Mouse (Mus musculus) c-Kit-positive CD71-positive TER-119-positive erythroid progenitor cells, embryonic 14.5 days (primary cell): Measurements from ENCODE around the gene Psmd3.
A peak's percentile ranks its signal among the peaks of the same experiment; 100 is the strongest.
"Not testable (repeated sequence)": the region's sequence is repeated elsewhere in the genome, so short reads cannot be mapped to it uniquely, and the experiment has no call there.

Source experiments
- DNase-seq: peaks from one replicate; pipeline ENCODE4 v3.0.0-alpha.2; 2013; ENCODE audit warnings: low spot score

Psmd3 gene

DNA sequence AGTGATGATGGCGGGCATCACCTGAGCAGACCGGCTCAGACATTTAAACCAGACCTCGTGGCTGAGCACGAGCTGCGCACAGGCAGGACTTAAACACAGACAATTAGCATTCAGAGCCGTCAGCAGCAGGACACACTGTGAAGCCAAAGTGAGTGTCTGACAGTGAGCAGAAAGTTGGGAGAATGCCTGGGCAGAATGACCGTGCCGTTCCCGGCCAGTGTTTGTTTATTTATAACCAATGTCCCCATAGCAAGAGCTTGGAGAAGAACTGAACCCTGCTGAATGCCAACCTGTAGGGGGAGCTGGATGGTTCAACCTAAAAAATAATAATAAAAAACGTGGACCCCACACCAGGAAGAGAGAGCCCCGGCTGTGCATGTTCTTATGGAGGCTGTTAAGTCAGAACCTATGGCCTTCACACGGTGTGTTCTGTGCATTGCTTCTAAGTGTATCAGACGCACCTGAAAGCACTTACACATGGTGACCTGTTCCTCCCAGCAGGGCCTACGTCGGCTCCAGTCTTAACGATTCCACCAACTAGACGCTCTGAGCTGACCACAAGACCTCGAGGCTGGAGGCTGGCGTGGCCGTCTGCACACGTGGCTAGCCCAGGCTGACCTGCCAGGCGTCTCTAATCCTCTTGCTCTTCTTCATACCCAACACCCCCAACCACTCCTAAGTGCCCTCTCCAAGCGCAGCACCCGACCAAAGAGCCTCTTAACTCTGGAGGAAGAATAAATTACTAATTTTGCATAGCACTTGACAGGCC, 39.3 kb downstream of the Psmd3 start:
- no peak for DNase-seq

GRCm38 (mm10) chr11:98723098-98723497, 40.7 kb downstream of the Psmd3 start:
- no peak for DNase-seq

- no peak for DNase-seq
Measured at GRCm38 (mm10) chr11:98725926-98726506, 43.7 kb downstream of the Psmd3 start.

- DNase-seq = peak; percentile 89
Measured at GRCm38 (mm10) chr11:98729119-98729588, 46.8 kb downstream of the Psmd3 start, which contains the start of gene Med24. Gene Med24 (minus strand): TSS chr11:98729435.

GRCm38 (mm10) chr11:98730727-98731126, 48.4 kb downstream of the Psmd3 start:
- DNase-seq = no peak

DNA sequence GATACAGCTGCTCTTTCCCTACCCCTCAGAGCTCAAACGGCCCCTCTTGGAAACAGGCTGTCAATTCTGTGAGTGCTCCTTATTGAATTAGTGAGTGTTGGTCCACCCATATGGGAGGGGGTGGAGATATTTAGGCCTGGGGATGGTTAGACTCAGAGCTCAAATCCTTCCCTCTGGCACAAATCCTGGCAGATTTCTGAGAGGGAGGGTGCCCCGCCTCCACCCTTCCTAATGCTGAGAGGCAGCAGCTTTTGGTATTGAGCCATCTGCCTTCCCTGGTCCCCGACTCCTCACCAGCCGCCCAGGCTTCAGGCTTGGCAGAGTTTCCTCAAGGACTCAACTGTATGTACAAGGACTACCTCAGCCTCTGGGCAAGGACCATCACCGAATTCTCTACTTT, 48.8 kb downstream of the Psmd3 start:
- DNase-seq = no peak

DNA sequence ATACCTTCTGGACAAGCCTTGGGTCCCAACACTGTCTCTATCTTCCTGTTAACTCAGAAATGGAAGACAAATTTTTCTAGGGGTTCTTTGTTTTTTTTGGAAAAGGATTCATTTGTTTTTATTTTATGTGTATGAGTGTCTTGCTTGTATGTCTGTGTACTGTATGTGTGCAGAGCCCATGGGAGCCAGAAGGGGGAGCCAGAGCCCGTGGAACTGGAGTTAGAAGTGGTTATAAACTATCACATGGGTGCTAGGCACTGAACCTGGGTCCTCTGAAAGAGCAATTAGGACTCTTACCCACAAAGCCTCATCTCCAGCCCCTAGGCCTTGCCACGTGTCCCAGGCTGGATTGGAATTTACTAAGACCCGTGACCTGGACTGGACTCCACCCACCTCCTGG, 51.7 kb downstream of the Psmd3 start:
- no peak for DNase-seq

DNA sequence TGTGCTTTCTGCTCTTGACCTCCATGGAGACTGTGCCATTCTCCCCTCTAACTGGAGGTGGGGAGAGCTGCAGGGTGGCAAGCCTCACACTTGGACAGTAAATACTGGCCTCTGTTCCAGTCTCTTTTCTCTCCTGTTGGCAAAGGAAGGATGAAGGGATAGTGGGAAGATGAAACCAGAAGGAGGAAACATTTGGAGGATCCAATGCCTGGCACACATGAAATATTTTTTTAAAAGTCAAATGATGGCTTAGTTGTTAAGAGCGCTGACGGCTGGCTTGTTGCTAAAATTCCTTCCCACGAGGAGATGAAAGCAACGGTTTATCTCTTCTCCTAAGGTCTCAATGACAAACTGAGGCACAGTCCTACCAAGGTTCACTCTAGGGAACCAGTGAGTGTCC, 52.8 kb downstream of the Psmd3 start:
- DNase-seq = no peak

GRCm38 (mm10) chr11:98736176-98736575, 53.8 kb downstream of the Psmd3 start:
- no peak for DNase-seq

DNA sequence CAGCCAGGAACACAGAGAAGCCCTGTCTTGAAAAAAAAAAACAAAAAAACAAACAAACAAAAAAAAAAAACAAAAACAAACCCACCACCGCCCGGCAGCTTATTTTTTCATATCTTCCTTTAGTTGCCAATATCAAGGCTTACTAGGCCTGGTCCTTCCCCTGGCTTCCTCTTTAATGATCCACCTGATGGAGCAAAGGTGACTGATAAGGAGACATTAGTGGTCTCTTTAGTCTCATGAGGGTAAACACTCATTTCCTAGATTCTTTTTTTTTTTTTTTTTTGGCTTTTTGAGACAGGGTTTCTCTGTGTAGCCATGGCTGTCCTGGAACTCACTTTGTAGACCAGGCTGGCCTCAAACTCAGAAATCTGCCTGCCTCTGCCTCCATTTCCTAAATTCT, 54.9 kb downstream of the Psmd3 start:
- not testable (repeated sequence) for DNase-seq

DNA sequence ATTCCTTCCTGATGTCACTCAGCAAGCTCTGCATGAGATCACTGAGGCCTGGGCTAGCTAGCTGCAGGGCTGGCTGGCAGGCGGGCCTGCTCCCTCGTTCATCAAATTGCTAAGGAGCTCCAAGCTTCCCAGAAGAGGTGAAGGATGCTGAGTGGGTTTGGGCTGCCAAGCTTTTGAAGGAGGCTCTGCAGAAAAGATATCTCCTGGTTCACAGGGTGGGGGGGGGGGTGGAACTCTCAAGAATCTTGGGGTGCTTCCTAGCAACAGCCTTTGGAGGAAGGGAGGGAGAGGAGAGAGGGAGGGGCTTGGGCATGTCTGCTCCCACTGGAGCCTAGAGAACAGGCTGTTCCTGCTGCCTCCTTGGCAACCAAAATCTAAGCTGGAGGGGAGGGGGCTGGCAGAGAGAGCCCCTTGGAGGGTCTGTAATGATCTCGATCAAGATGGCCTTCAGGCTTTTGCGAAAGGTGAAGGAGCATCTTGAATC, 56.1 kb downstream of the Psmd3 start:
- DNase-seq = no peak

- no peak for DNase-seq
Measured at GRCm38 (mm10) chr11:98738925-98739324, 56.6 kb downstream of the Psmd3 start.

DNA sequence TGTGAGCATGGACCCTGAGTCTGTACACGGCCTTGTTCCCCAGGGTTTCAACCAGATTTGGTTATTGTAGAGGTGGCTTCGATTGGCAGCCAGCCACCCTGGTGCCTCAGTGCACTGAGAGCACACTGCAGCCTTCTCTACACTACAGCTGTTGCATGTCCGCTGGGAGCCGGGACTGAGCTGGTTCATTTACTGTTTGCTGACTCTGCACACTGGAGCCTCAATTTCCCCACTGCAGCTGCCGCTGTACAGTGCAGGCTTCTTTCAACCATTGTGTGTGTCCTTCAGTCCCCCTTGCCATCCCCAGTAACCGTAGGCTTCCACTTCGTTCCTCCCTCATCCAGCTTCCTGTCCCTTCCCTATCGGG, 57.7 kb downstream of the Psmd3 start:
- no peak for DNase-seq

DNA sequence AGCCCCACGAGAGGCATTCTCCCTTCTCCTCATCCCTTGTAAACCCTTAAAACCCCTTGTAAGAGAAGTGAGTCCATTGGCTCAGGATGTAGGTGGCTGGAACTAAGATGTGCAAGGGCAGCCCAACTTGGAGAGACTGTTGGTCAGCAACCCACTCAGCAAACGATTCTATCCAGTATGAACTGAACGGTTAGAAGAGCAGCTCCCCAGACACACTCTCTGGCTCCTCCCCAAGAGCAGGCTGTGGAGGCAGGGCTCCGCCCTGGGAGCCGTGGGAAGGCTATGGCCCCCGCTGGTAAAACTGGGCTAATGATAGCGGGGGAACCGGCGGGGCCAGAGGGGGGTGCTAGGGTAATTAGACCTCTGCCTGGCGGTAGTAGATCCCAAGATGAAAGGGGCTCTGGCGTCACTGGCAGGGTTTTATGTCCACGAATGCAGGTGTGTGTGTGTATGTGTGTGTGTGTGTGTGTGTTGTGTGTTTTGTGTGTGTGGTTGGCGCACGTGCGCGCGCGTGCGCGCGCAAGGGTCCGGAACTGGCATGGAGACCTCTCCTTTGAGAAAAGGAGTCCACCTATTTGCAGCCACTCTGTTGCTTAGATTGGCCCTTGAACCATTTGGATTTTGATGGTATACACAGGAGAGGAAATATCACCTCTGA, 58.2 kb downstream of the Psmd3 start, which contains the start of gene Thra:
TSS of gene Thra (plus strand) at position 246 of the 658 bp plus-strand sequence.
- peak; percentile 74 for DNase-seq

DNA sequence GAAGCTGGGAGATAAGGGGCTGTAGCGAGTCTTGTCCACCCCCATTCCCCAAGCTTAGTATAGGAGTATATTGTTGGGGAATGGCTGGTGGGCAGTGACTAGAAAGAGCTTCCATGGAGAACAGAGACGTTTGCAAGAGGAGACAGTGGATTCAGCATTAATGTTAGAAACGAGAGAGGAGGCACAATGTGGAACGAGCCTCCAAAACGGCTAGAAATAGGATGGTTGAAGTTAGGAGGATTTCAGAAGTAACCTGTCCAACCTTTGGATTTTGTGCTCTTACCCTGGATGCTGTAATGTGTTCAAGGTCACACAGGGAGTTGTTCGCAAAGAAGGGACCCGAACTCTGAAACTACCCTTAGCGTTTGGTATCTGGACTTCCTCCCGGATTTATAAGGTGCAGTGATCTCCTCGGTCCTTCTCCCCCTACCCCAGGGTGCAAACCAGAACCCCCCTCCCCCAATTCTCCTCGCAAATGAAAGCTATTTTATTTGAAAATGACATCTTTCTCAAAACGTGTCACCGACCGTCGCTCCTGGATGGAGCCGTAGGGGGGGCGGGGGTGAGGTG, 58.8 kb downstream of the Psmd3 start:
- no peak for DNase-seq

DNA sequence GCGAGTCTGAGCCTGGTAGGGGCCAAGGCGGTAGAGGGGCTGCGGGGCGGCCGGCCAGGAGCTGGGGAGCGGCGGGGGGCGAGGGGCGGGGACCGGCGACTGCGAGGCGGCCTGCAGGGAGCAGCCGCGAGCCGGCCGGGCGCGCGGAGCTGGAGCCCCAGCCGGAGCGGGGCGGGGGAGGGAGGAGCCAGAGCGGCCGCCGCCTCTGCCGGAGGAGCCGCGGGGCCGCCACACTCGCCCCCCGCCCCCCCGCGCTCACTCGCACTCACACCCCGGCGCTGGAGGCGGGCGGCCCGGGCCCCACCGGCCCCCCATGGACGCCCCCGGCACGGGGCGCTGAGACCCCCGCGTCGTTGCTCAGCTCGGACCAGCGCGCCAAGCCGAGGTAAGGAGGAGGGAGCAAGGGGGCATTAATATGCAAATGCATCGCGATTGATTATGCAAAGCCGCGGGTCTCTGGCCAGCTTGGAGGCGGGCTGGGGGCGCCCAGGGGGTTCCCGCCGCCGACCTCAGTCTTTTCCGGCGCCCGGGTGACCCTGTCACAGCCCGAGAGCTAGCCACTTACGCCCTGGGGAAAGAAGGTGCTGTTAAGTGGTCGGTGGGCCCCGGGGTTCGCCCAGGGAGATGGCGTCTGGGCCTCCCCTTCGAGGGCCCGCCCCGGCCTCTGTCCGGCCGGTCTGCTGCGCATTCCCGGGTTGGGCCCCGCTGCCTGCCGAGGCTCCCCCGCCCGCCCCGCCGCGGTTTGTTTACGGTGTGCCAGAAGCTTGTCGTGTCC, 59.5 kb downstream of the Psmd3 start:
- DNase-seq = no peak

DNA sequence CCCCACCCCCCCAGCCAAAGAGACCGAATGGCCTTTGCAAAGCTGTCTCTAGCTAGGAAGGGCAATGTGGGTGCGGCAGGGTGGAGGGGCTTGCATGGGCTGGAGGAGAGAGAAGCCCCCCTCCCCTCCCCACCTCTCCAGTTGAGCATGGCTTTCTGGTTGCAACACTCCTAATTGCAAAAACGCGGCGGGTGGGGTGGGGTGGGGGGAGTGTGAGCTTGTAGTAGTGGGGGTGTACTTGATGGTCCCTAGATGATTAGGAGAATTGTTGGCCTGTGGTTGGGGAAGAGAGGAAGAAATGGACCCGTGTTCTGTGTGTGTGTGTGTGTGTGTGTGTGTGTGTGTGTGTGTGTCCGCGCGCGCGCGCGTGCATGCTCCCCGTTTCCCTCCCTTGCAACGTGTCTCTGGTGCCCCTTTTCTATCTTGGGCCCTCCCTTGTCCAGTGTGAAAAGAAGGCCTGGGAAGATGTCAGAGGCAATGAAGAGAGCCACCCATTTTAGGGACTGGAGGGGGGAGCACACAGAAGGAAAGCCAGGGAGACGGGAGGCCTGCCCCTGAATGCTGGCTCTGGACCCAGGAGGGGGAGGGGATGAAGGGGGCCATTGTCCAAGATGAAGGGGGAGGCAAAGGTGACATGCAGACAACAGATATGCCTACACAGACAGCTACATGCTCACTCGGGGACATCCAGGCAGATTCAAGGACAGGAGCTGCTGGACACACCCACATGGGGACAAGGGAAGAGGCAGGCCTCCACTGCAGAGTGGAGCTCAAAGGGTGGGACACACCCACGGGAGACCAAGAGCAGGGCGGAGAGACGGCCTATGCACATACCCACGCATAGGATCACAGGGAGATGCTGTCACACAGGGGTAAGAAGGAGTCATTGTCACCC, 60.3 kb downstream of the Psmd3 start:
- no peak for DNase-seq

DNA sequence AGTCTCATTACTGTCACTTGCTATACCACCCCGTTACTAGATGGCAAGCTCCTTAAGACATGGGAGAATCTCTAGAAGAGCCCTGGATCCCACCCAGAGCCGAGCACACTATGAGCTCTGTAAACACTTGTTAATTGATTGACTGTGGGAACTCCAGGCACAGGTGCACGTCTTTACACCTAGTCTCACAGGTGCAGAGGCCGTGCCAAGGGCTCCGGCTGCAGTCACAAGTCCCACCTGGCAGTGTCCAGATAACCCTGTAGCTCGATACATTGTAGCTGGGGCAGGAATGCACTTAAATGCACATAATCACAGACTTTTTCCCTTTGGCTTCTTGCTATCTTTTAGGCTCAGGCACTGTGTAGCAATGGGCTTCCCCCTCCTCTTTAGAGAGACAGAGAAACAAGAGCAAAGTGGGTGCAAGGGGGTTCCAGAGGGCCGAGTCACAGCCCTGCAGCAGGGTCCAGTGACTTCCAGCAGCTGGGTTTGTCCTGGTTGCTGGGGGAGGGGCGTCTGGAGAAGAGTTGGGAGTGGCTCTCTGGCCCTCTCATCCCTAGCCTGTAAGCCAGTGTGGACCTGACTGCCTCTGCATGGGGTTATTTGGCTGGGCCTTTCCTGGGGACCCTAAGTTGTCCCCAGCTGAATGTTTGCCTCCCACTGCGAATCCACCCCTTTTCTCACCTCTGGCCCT, 61.4 kb downstream of the Psmd3 start:
- no peak for DNase-seq

GRCm38 (mm10) chr11:98744456-98745019, 62.2 kb downstream of the Psmd3 start:
- no peak for DNase-seq
